Mouse (Mus musculus): ENCODE measurements at regions not wholly inside any gene's neighbourhood (a gene's known extent, or its start where the extent isn't known, plus 50 kb on each side); places are given as distances from the start of the nearest gene placed in this dataset.

GRCm38 (mm10) chr15:62079155-62080109 lies 1156.6 kb upstream of the A1bg start:
- no peaks in the 10 kb centered on the region for H3K9me3 ChIP-seq (replicated peaks; ENCODE audit: low read length)
- no peaks in the 10 kb centered on the region for H3K27me3 ChIP-seq (replicated peaks)
- dilution Hi-C loops (cut with MboI; ENCODE audit: extremely low pct_ligation_motif_present, extremely low pct_unique_long_range_greater_than_20kb, low sequenced_read_pairs) (no loop called here), in situ Hi-C loops (cut with MboI; ENCODE audit: low pct_ligation_motif_present, low pct_unique_long_range_greater_than_20kb, low sequenced_read_pairs) (no loop called here)
- peak overlapping the region; percentile 46; the same call in 1 of the 2 replicates for H3K9ac ChIP-seq (ENCODE audit: insufficient read depth, low read depth)
- H3K79me2 ChIP-seq (replicated peaks; ENCODE audit: control insufficient read depth, extremely low read depth, insufficient read depth, poor library complexity, severe bottlenecking), result peaks cover 95% of the 10 kb centered on the region
- peaks cover 40 to 90% of the 10 kb centered on the region in 2 experiments for H3K36me3 ChIP-seq (replicated peaks in 1 of 2; ENCODE audit: control insufficient read depth in 1 of 2, insufficient read depth in 1 of 2, low read length in 1 of 2)
- H3K27ac ChIP-seq (ENCODE audit: insufficient read depth, low read depth), result peak overlapping the region; percentile 82
- peak; percentile 97 for DNase-seq (ENCODE audit: extremely low read depth)
- TF ChIP-seq ETS1 (conservative IDR thresholded peaks at IDR 0.05; ENCODE audit: low read depth, low read length), result peak; percentile 99
- TF ChIP-seq SMC3 (IDR thresholded peaks at IDR 0.05; ENCODE audit: low read depth, low read length), result no peak
- TF ChIP-seq ZKSCAN1 (IDR thresholded peaks at IDR 0.05; ENCODE audit: borderline replicate concordance, low read depth, low read length), result no peak
- TF ChIP-seq JUN (IDR thresholded peaks at IDR 0.05; ENCODE audit: insufficient read depth, low read depth, low read length), result peak; percentile 86
- TF ChIP-seq MAFK (IDR thresholded peaks at IDR 0.05; ENCODE audit: insufficient replicate concordance, low read length), result peak; percentile 96
- TF ChIP-seq NELFE (IDR thresholded peaks at IDR 0.05; ENCODE audit: low read depth, low read length), result no peak
- 0 out of 2 replicates have a peak, but pooled peaks have one; percentile 15 for TF ChIP-seq GABPA (IDR thresholded peaks at IDR 0.05; ENCODE audit: insufficient replicate concordance, low read depth, low read length)
- peak; percentile 89 for TF ChIP-seq BHLHE40 (IDR thresholded peaks at IDR 0.05; ENCODE audit: low read depth, low read length)
- peak; percentile 89 for TF ChIP-seq JUND (conservative IDR thresholded peaks at IDR 0.05; ENCODE audit: low read depth, low read length)
- no peak for TF ChIP-seq PAX5 (IDR thresholded peaks at IDR 0.05; ENCODE audit: low read length)
- no peak for TF ChIP-seq HCFC1 (IDR thresholded peaks at IDR 0.05; ENCODE audit: low read depth, low read length)
- no peak for TF ChIP-seq E2F4 (IDR thresholded peaks at IDR 0.05; ENCODE audit: insufficient replicate concordance, low read depth, low read length)
- TF ChIP-seq POLR2AphosphoS2 (IDR thresholded peaks at IDR 0.05; ENCODE audit: low read depth, low read length), result 0 out of 2 replicates have a peak, but pooled peaks have one; percentile 21
- peak; percentile 59 for TF ChIP-seq USF1 (IDR thresholded peaks at IDR 0.05; ENCODE audit: low read depth, low read length)
- no peak for TF ChIP-seq KAT2A (IDR thresholded peaks at IDR 0.05; ENCODE audit: insufficient replicate concordance, low read length)
- no peak for TF ChIP-seq NRF1 (IDR thresholded peaks at IDR 0.05; ENCODE audit: low read depth, low read length)
- TF ChIP-seq EP300 (IDR thresholded peaks at IDR 0.05; ENCODE audit: low read length), result peak; percentile 93
- TF ChIP-seq CHD2 (IDR thresholded peaks at IDR 0.05; ENCODE audit: low read length), result peak; percentile 79
- TF ChIP-seq ZNF384 (IDR thresholded peaks at IDR 0.05; ENCODE audit: low read depth, low read length), result peak; percentile 88
- no peak for TF ChIP-seq ZC3H11A (IDR thresholded peaks at IDR 0.05; ENCODE audit: low read depth, low read length)
- TF ChIP-seq USF2 (conservative IDR thresholded peaks at IDR 0.05; ENCODE audit: low read depth, low read length), result no peak
- peak; percentile 64; the same call in 1 of the 2 replicates for TF ChIP-seq MAX (IDR thresholded peaks at IDR 0.05; ENCODE audit: low read length)
- no peak for TF ChIP-seq RAD21 (IDR thresholded peaks at IDR 0.05; ENCODE audit: low read depth, low read length)
- TF ChIP-seq TBP (conservative IDR thresholded peaks at IDR 0.05; ENCODE audit: low read depth, low read length), result no peak
- TF ChIP-seq MEF2A (IDR thresholded peaks at IDR 0.05; ENCODE audit: borderline replicate concordance, low read depth, low read length), result peak; percentile 71
- TF ChIP-seq POLR2A (IDR thresholded peaks at IDR 0.05; ENCODE audit: low read depth, low read length), result no peak
- no peak; the same call in 1 of the 2 replicates for TF ChIP-seq ELF1 (IDR thresholded peaks at IDR 0.05; ENCODE audit: low read depth, low read length)
- peak; percentile 92 for TF ChIP-seq TCF12 (IDR thresholded peaks at IDR 0.05; ENCODE audit: low read depth, low read length)
- TF ChIP-seq RCOR1 (conservative IDR thresholded peaks at IDR 0.05; ENCODE audit: low read depth, low read length), result no peak; the same call in 1 of the 2 replicates
- peak; percentile 23; the same call in 1 of the 2 replicates for TF ChIP-seq CHD1 (IDR thresholded peaks at IDR 0.05; ENCODE audit: low read depth, low read length)
- TF ChIP-seq CTCF (conservative IDR thresholded peaks at IDR 0.05 in 1 of 2, IDR thresholded peaks at IDR 0.05 in 1 of 2; ENCODE audit: low read depth in 2 of 2, low read length in 2 of 2), result no peak
- no peak; the same call in 1 of the 2 replicates for TF ChIP-seq ZMIZ1 (IDR thresholded peaks at IDR 0.05; ENCODE audit: low read depth, low read length)
- TF ChIP-seq IRF4 (IDR thresholded peaks at IDR 0.05; ENCODE audit: low read depth, low read length), result peak; percentile 99
- TF ChIP-seq SIN3A (IDR thresholded peaks at IDR 0.05; ENCODE audit: low read length), result peak; percentile 98
- TF ChIP-seq MAZ (IDR thresholded peaks at IDR 0.05; ENCODE audit: low read depth, low read length), result peak; percentile 96
- TF ChIP-seq MXI1 (IDR thresholded peaks at IDR 0.05; ENCODE audit: low read depth, low read length), result peak; percentile 95
- peak; percentile 47; the same call in 1 of the 2 replicates for TF ChIP-seq MYC (IDR thresholded peaks at IDR 0.05; ENCODE audit: low read depth, low read length)
- peak; percentile 75; the same call in 1 of the 2 replicates for TF ChIP-seq UBTF (IDR thresholded peaks at IDR 0.05; ENCODE audit: low read depth, low read length)
- peak overlapping the region; percentile 63 for H3K4me2 ChIP-seq (ENCODE audit: insufficient read depth, low read depth, poor library complexity, severe bottlenecking)
- peaks cover 23 to 91% of the 10 kb centered on the region in 2 experiments for H3K4me1 ChIP-seq (ENCODE audit: control insufficient read depth in 1 of 2, insufficient read depth in 2 of 2)
- no peak overlapping the region for H3K4me3 ChIP-seq (replicated peaks in 1 of 3; ENCODE audit: low read depth in 2 of 3, low read length in 2 of 3, poor library complexity in 1 of 3)
